Mouse (Mus musculus): ENCODE measurements at regions not wholly inside any gene's neighbourhood (a gene's known extent, or its start where the extent isn't known, plus 50 kb on each side); places are given as distances from the start of the nearest gene placed in this dataset.

DNA sequence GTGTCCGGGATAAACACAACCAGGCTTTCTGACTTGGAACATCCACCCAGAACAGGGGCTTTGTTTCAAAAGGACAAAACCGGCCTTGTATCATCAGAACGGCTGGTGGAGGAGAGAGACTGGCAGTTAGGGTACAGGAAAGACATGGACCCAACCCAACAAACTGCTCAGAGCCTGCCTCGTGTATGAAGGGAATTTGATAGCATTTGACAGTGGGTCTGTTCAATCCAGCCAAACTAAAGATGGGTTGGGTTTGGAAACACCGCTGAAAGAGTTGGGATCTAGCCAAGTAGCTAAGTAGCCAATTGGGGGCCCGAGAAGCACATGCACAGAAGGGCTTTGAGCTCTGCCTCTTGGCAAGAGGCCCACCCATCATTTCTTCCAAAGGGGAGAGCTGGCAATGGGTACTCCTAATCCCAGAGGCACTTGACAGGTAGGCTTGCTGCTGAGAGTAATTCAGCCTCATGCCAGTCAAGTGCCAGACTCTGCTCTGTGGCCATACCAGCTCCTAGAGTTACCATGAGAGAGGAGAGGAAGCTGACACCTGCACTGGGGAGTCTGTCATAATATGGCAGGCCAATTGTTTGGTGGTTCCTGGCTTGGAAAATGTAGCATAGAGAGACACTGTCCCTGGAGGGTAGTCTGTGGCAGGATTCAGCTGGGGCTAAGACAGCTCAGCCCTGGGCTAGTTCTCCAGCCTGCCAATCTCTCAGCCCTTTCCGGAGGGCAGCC lies 231.1 kb upstream of the Slc24a2 start:
- peak overlapping the region; percentile 39; the same call in 1 of the 2 replicates for H3K27ac ChIP-seq (ENCODE audit: low read depth, low read length)
- H3K4me1 ChIP-seq (ENCODE audit: control insufficient read depth, insufficient read depth, low read depth, low read length), result no peaks in the 10 kb centered on the region; the same call in 1 of the 2 replicates
- H3K4me2 ChIP-seq (ENCODE audit: low read length), result no peak overlapping the region
- no peaks in the 10 kb centered on the region for H3K36me3 ChIP-seq (ENCODE audit: control insufficient read depth, insufficient read depth, low read length)
- H3K27me3 ChIP-seq (replicated peaks; ENCODE audit: control insufficient read depth, insufficient read depth, low read length), result no peaks in the 10 kb centered on the region
- no peak overlapping the region for H3K9ac ChIP-seq (ENCODE audit: low read depth, low read length)
- peak; percentile 94 for ATAC-seq
- H3K9me3 ChIP-seq (ENCODE audit: control insufficient read depth, low read length), result no peaks in the 10 kb centered on the region
- 34% methylated on average over 7 of the region's 7 CpGs for WGBS
- no peak overlapping the region for H3K4me3 ChIP-seq (ENCODE audit: low read length)

DNA sequence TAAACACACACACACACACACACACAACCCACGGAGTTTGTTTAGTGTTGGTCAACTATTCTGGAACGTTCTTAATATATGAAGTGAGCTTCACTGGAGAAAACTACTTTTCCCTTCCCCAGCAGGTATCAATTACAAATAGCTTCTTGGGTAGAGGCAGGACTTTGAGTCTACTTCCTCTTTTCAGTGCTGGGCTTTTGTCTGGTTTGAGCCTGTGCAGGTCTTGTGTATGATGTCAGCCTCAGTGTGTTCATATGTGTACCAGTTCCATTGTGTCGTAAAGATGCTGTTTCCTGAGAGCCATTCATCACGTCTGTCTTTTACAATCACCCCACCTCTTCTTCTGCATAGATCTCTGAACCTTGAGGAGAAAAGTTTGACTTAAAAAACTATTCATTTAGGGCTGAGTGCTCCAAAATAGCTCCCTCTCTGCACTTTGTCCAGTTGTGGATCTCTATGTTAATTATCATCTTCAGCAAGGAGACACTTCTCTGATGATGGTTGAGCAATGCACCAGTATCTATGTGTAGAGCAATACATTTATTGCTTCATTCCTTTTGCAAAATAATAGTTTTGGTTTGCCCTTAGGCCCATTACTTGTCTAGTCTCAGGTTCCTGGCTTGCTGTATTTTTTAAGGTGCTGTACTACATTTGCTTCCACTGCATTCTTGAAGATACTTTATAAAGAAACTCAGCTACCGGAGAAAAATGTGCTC lies 225.7 kb upstream of the Slc24a2 start:
- no peak overlapping the region for H3K27ac ChIP-seq (ENCODE audit: low read depth, low read length)
- no peak for ATAC-seq
- no peaks in the 10 kb centered on the region for H3K36me3 ChIP-seq (ENCODE audit: control insufficient read depth, insufficient read depth, low read length)
- WGBS, result 89% methylated on average over 5 of the region's 5 CpGs
- H3K4me3 ChIP-seq (ENCODE audit: low read length), result no peak overlapping the region
- H3K4me2 ChIP-seq (ENCODE audit: low read length), result no peak overlapping the region
- H3K9me3 ChIP-seq (ENCODE audit: control insufficient read depth, low read length), result no peaks in the 10 kb centered on the region
- no peaks in the 10 kb centered on the region for H3K27me3 ChIP-seq (replicated peaks; ENCODE audit: control insufficient read depth, insufficient read depth, low read length)
- no peaks in the 10 kb centered on the region; the same call in 1 of the 2 replicates for H3K4me1 ChIP-seq (ENCODE audit: control insufficient read depth, insufficient read depth, low read depth, low read length)
- no peak overlapping the region for H3K9ac ChIP-seq (ENCODE audit: low read depth, low read length)

DNA sequence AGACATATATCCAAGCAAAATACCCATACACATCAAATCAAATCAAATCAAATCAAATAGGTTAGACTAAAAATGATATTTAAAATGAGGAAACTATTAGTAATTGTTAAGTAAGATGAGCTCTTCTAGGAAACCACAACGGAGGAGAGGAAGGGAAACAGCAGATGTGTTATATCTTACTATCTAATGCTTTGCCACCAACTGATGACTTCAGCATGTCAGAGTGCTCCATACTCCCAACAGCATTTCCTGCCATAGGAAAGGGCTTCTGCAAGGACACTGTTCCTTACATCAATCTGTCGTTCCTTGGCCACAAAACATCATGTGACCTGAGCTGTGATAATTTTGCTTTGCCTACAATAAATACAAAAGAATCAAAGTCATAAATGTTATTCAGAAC lies 221.8 kb upstream of the Slc24a2 start:
- H3K4me2 ChIP-seq (ENCODE audit: low read length), result no peak overlapping the region
- no peak overlapping the region for H3K9ac ChIP-seq (ENCODE audit: low read depth, low read length)
- no peak overlapping the region for H3K4me3 ChIP-seq (ENCODE audit: low read length)
- no peaks in the 10 kb centered on the region for H3K36me3 ChIP-seq (ENCODE audit: control insufficient read depth, insufficient read depth, low read length)
- no peaks in the 10 kb centered on the region for H3K9me3 ChIP-seq (ENCODE audit: control insufficient read depth, low read length)
- no peaks in the 10 kb centered on the region for H3K27me3 ChIP-seq (replicated peaks; ENCODE audit: control insufficient read depth, insufficient read depth, low read length)
- no peaks in the 10 kb centered on the region for H3K4me1 ChIP-seq (ENCODE audit: control insufficient read depth, insufficient read depth, low read depth, low read length)
- no peak for ATAC-seq
- H3K27ac ChIP-seq (ENCODE audit: low read depth, low read length), result no peak overlapping the region
- WGBS, result 88% methylated on average over 2 of the region's 2 CpGs

DNA sequence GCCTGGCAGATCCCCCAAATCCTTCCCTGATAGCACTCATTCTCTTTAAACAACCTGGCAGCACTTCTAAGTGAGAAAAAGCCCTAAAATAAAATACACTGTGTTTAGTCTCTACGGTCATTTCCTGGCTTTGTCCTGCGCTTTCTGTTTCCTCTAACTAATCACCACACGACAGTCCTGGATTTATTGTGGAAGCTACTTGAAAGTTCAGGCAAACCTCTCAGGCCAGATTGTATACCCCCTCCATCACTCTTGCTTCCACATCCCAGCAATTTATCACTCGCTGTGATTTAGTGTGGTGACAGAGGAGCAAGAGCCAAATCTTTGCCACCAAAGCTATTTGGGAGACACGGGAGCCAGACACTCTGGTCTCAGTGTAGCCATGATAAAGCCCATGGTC lies 221.0 kb upstream of the Slc24a2 start:
- no peaks in the 10 kb centered on the region for H3K9me3 ChIP-seq (ENCODE audit: control insufficient read depth, low read length)
- H3K27ac ChIP-seq (ENCODE audit: low read depth, low read length), result no peak overlapping the region
- no peak for ATAC-seq
- no peak overlapping the region for H3K4me3 ChIP-seq (ENCODE audit: low read length)
- H3K36me3 ChIP-seq (ENCODE audit: control insufficient read depth, insufficient read depth, low read length), result no peaks in the 10 kb centered on the region
- no peak overlapping the region for H3K4me2 ChIP-seq (ENCODE audit: low read length)
- no peaks in the 10 kb centered on the region for H3K4me1 ChIP-seq (ENCODE audit: control insufficient read depth, insufficient read depth, low read depth, low read length)
- no peak overlapping the region for H3K9ac ChIP-seq (ENCODE audit: low read depth, low read length)
- 68% methylated on average over 5 of the region's 5 CpGs for WGBS
- H3K27me3 ChIP-seq (replicated peaks; ENCODE audit: control insufficient read depth, insufficient read depth, low read length), result no peaks in the 10 kb centered on the region

DNA sequence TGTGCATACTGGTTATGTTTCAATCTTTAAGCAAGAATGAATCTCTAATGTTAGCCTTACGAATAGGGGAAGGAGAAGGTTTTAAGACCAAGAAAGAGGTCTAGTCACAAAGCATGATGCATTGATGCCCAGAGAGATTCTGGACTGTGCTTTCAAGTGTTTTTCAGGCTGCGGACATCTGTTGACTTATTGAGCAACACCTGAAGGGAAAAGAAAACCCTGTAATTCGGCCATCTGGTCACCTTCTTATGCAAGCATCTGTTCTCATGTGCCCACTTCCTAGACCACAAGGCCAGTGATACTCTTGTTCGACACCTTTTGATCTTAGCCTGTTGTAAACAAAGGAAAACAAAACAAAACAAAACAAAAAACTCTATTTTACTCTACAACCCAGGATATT lies 218.1 kb upstream of the Slc24a2 start:
- WGBS, result 80% methylated on average over 4 of the region's 4 CpGs
- no peak overlapping the region for H3K9ac ChIP-seq (ENCODE audit: low read depth, low read length)

DNA sequence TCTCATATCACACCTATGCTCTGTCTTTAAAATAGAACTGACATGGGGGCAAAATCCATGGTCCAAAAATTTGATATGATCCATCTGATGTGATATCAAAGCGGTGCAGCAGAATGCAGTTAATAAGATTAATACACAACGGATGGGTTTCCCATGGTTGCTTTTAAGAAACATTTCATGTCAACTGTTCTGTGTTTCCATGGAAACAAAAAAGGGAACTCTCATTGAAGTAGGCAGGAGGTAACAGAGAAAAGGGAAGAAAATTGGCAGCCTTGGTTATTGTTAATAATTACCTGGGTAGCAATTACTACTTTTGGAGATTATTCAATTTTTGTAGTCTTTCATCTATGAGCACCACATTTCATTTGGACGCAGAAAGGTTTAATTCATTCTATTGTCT lies 216.6 kb upstream of the Slc24a2 start:
- no peaks in the 10 kb centered on the region for H3K9me3 ChIP-seq (ENCODE audit: control insufficient read depth, low read length)
- no peaks in the 10 kb centered on the region for H3K4me1 ChIP-seq (ENCODE audit: control insufficient read depth, insufficient read depth, low read depth, low read length)
- H3K9ac ChIP-seq (ENCODE audit: low read depth, low read length), result no peak overlapping the region
- no peak overlapping the region for H3K27ac ChIP-seq (ENCODE audit: low read depth, low read length)
- no peak overlapping the region for H3K4me3 ChIP-seq (ENCODE audit: low read length)
- no peaks in the 10 kb centered on the region for H3K36me3 ChIP-seq (ENCODE audit: control insufficient read depth, insufficient read depth, low read length)
- no peak overlapping the region for H3K4me2 ChIP-seq (ENCODE audit: low read length)
- no peaks in the 10 kb centered on the region for H3K27me3 ChIP-seq (replicated peaks; ENCODE audit: control insufficient read depth, insufficient read depth, low read length)
- WGBS, result 58% methylated on average over 3 of the region's 3 CpGs
- ATAC-seq, result no peak

More for the DNA sequence above, 218.1 kb upstream of the Slc24a2 start:
- Histone ChIP-seq H3K9me3 (ENCODE audit: control insufficient read depth, low read length) (no peaks in the 10 kb centered on the region), H3K36me3 (ENCODE audit: control insufficient read depth, insufficient read depth, low read length) (no peaks in the 10 kb centered on the region), H3K4me3 (ENCODE audit: low read length) (no peak overlapping the region), H3K27me3 (replicated peaks; ENCODE audit: control insufficient read depth, insufficient read depth, low read length) (no peaks in the 10 kb centered on the region), H3K4me2 (ENCODE audit: low read length) (no peak overlapping the region), H3K27ac (ENCODE audit: low read depth, low read length) (no peak overlapping the region), H3K4me1 (ENCODE audit: control insufficient read depth, insufficient read depth, low read depth, low read length) (no peaks in the 10 kb centered on the region)
- ATAC-seq, result no peak

DNA sequence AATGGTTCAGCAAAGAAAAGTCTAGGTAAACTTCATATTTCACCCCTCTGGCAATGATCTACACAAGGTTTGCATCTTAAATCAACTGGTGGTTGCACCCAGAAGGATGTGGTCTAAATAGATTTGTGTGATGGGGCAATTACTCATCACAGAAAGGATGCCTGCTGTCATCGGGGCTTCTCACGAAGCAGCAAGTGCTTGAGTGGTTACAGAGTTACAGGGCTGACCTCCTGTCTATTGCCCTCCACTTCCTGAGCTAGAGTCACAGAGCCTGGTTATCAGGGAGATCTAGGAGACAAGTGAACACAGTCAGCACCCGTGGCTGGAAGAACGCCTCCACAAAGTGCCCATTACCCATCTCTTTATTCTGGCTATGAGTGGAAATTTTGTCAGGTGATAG lies 203.9 kb upstream of the Slc24a2 start:
- Histone ChIP-seq H3K9me3 (ENCODE audit: control insufficient read depth, low read length) (no peaks in the 10 kb centered on the region), H3K4me3 (ENCODE audit: low read length) (no peak overlapping the region), H3K4me2 (ENCODE audit: low read length) (no peak overlapping the region), H3K9ac (ENCODE audit: low read depth, low read length) (no peak overlapping the region), H3K36me3 (ENCODE audit: control insufficient read depth, insufficient read depth, low read length) (no peaks in the 10 kb centered on the region), H3K27ac (ENCODE audit: low read depth, low read length) (no peak overlapping the region), H3K27me3 (replicated peaks; ENCODE audit: control insufficient read depth, insufficient read depth, low read length) (no peaks in the 10 kb centered on the region), H3K4me1 (ENCODE audit: control insufficient read depth, insufficient read depth, low read depth, low read length) (no peaks in the 10 kb centered on the region)
- no peak for ATAC-seq
- WGBS, result 82% methylated on average over 4 of the region's 4 CpGs

DNA sequence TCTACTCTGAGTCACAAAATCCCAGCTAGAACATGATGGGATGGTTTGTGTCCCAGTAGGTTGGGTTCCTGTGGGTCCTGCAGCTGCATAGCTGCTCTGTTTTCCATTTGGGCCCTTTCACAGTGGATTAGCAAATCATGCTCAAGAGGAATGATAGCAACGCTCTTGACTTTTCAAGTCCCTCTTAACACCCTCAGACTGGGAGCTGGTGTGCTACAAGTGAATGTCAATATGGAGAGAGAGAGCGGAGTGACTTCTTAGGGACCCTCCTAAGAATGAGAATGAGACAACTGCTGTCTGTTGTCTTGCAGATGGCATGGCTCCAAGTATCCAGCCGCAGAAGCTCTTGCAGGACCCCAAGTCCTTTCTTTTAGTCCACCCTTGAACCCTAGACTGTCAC lies 198.1 kb upstream of the Slc24a2 start:
- H3K27ac ChIP-seq (ENCODE audit: low read depth, low read length), result no peak overlapping the region
- H3K4me3 ChIP-seq (ENCODE audit: low read length), result no peak overlapping the region
- H3K27me3 ChIP-seq (replicated peaks; ENCODE audit: control insufficient read depth, insufficient read depth, low read length), result no peaks in the 10 kb centered on the region
- no peaks in the 10 kb centered on the region for H3K4me1 ChIP-seq (ENCODE audit: control insufficient read depth, insufficient read depth, low read depth, low read length)
- H3K4me2 ChIP-seq (ENCODE audit: low read length), result no peak overlapping the region
- no peak for ATAC-seq
- H3K9ac ChIP-seq (ENCODE audit: low read depth, low read length), result no peak overlapping the region
- no peaks in the 10 kb centered on the region for H3K9me3 ChIP-seq (ENCODE audit: control insufficient read depth, low read length)
- 72% methylated on average over 3 of the region's 3 CpGs for WGBS
- no peaks in the 10 kb centered on the region for H3K36me3 ChIP-seq (ENCODE audit: control insufficient read depth, insufficient read depth, low read length)

DNA sequence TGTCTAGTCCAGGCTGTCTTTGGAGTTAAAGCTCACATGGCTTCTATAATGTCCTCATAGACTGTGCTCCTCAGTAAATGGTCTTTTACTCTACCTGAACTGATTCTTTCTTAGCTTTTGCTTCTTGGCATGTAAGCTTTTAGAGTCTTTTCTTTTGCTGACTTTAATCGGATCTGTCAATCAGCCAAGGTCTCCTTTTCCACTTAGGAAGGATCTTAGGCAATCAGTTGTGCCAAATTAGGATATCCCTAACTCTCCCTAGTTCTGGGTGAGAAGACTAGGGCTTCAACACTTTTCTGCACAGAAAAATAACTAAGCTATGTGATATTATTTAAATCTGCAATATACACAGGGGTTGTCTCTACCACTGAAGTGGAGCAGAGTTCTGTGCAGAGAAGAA lies 193.8 kb upstream of the Slc24a2 start:
- Histone ChIP-seq H3K4me2 (ENCODE audit: low read length) (no peak overlapping the region), H3K9me3 (ENCODE audit: control insufficient read depth, low read length) (no peaks in the 10 kb centered on the region), H3K36me3 (ENCODE audit: control insufficient read depth, insufficient read depth, low read length) (no peaks in the 10 kb centered on the region), H3K9ac (ENCODE audit: low read depth, low read length) (no peak overlapping the region), H3K4me1 (ENCODE audit: control insufficient read depth, insufficient read depth, low read depth, low read length) (no peaks in the 10 kb centered on the region; the same call in 1 of the 2 replicates), H3K27ac (ENCODE audit: low read depth, low read length) (no peak overlapping the region), H3K4me3 (ENCODE audit: low read length) (no peak overlapping the region), H3K27me3 (replicated peaks; ENCODE audit: control insufficient read depth, insufficient read depth, low read length) (no peaks in the 10 kb centered on the region)
- 78% methylated on average over 1 of the region's 1 CpGs for WGBS
- no peak for ATAC-seq

Data from hindbrain, embryonic 16.5 days (tissue).